In the genomic region with DNA sequence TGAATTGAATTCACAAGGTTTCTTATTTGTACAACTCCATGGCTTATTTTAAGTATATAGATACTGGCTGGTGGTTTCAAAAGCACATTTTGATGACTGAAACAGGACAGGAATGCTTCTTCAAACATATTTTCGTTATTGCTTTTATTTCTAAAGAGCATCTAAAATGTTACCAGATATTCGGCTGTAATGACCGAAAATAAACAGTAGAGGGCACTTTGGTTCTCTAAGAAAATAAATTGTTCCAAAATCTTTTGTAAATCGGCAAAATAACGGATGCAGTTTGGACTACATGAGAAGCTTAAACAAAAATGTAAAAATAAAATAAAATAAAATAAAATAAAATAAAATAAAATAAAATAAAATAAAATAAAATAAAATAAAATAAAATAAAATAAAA, we compare ENCODE assay signal across 9 mouse cellular contexts.
DNase-seq lines count a peak whose midpoint lies in the region; TF ChIP-seq lines count a peak whose summit lies in the region.
"Had no signal": no experiment of that assay in that cellular context is flagged by ENCODE, and none has a peak within 500 bp of the region (broad histone marks: within the 10 kb centered on the region; RNA-seq: fewer than 3 reads in every experiment).

No protein-coding gene starts in this region.

- WGBS in kidney, adult 2 months = 10% methylated on average over 5 of the region's 5 CpGs

- no peaks in the 10 kb centered on the region for H3K4me1 ChIP-seq in kidney, adult 2 months (ENCODE audit: control insufficient read depth, insufficient read depth, low read length)
- H3K4me1 ChIP-seq: embryonic facial prominence, embryonic 12.5 days had no signal

- DNase-seq in kidney, adult 2 months = peak; percentile 45
- DNase-seq in kidney, adult 11 months = no peak
- DNase-seq in A20 (ENCODE audit: low read depth, low spot score) = peak; percentile 32
- DNase-seq in ES-CJ7 (ENCODE audit: low read depth, low spot score) = peak; percentile 24
- DNase-seq in fibroblast of lung, adult 2 months (ENCODE audit: low read depth) = peak; percentile 36
- DNase-seq in urinary bladder, postnatal 4 days (ENCODE audit: low spot score in 2 of 2) = no peak
- DNase-seq in ovary, postnatal 14 days (ENCODE audit: low spot score) = no peak
- DNase-seq in adrenal gland, postnatal 10 days = no peak

- no peak overlapping the region for H3K4me3 ChIP-seq in kidney, adult 2 months (ENCODE audit: insufficient read depth, low read depth, low read length)
- H3K4me3 ChIP-seq: embryonic facial prominence, embryonic 12.5 days had no signal

- no peak overlapping the region for H3K27ac ChIP-seq in kidney, adult 2 months (ENCODE audit: insufficient read depth, low read depth, low read length)
- H3K27ac ChIP-seq: embryonic facial prominence, embryonic 12.5 days had no signal

- H3K36me3 ChIP-seq in kidney, adult 2 months (ENCODE audit: control insufficient read depth, insufficient read depth, low read length) = no peaks in the 10 kb centered on the region
- H3K36me3 ChIP-seq: embryonic facial prominence, embryonic 12.5 days had no signal

- TF ChIP-seq CTCF in kidney, adult 2 months (conservative IDR thresholded peaks at IDR 0.05; ENCODE audit: insufficient read depth, insufficient read length, low read depth, low read length) = 0 out of 2 replicates have a peak, but pooled peaks have one; percentile 5

- no peaks in the 10 kb centered on the region for H3K27me3 ChIP-seq in kidney, adult 2 months (replicated peaks; ENCODE audit: control insufficient read depth, insufficient read depth, low read length)
- H3K27me3 ChIP-seq: embryonic facial prominence, embryonic 12.5 days had no signal

- TF ChIP-seq POLR2A in kidney, adult 2 months (IDR thresholded peaks at IDR 0.05; ENCODE audit: low read depth, low read length) = no peak

Comparison
In these comparisons a context has a peak if more than half of its experiments do, and no peak if none do; other contexts are left out.
1. DNase-seq: peak in kidney, adult 2 months (single experiment), A20 (single experiment), ES-CJ7 (single experiment) and fibroblast of lung, adult 2 months (single experiment); none in kidney, adult 11 months (single experiment), urinary bladder, postnatal 4 days (0 of 2), ovary, postnatal 14 days (single experiment) and adrenal gland, postnatal 10 days (single experiment).